Mouse (Mus musculus): ENCODE measurements around the gene Kbtbd6. TPM values are rescaled to one million over a fixed set of nuclear protein-coding genes. Genes with fewer than 3 reads are reported as not detected.

The Kbtbd6 gene
- polyA plus RNA-seq (2012; rRNA removed), result 3.8 and 3.9 TPM in 2 replicates

DNA sequence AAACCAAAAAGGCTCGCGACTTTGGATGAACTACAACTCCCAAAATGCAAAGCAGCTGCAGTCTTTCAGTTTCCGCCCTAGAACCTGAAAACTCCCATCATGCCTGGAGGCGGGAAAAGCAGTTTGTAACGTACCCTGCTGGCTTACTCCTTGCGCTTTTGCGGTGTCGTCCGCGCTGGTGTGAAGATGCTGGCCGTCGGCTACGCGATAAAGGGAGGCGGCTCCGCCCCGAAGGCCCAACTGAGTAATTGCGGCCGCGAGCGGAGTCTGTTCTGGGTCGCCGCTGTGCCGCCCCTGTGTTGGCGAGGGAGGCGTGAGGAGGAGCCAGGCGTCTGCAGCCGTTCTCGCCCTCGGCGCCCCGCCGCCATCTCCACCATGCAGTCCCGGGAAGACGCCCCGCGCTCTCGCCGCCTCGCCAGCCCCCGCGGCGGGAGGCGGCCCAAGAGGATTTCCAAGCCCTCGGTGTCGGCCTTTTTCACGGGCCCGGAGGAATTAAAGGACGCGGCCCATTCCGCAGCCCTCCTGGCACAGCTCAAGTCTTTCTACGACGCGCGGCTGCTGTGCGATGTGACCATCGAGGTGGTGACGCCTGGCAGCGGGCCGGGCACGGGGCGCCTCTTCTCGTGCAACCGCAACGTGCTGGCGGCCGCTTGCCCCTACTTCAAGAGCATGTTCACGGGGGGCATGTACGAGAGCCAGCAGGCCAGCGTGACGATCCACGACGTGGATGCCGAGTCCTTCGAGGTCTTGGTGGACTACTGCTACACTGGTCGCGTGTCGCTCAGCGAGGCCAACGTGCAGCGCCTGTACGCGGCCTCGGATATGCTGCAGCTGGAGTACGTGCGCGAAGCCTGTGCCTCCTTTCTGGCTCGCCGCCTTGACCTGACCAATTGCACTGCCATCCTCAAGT, at the start of gene Kbtbd6:
TSS of gene Kbtbd6 (plus strand) at position 155 of the 910 bp plus-strand sequence.

GRCm38 (mm10) chr14:79425979-79426729, 25.5 kb upstream of the Kbtbd6 start, which contains the start of gene Kbtbd7:
Gene Kbtbd7, plus strand, starts transcription at chr14:79426511.

DNA sequence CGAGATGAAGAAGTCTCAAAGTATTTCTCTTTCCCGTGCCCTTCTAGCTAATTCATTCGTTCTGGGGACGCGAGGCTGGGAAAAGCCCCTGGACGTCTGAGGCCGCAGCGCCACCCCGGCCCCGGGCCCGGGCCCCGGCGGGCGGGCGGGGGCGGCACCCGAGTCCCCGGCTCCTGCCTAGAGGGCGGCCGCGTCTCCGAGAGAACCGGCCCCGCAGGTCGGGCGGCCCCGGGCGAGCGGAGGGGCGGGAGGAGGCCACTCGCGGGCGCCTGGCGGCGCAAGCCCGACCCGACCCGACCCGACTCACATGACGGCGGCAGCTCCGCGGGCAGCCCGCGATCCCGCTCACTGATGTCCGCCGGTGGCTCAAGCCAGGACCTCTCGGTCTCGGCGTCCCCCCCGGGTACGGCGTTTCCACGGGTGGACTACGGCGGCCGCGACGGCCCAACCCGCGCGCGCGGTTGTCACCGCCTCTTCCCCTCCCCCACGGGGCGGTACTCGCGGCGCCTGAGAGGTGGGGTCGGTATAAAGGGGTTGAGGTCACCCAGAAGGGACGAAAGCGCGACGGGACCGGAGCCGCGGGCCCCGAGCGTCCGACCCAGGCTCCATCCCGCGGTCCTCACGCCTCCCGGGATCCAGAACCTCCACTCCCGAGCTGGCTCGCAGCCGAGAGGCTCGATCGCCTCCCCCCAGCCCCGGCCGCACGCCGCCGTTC, 29.1 kb downstream of the Kbtbd6 start, which contains the start of gene Elf1:
TSS of gene Elf1 (plus strand) at position 571 of the 715 bp plus-strand sequence.

GRCm38 (mm10) chr14:79481339-79482151, 29.9 kb downstream of the Kbtbd6 start, which contains the start of gene Wbp4:
Gene Wbp4, minus strand, starts transcription at chr14:79481520.

Other genes with a start within 250 kb of the Kbtbd6 start
- not detected in 2 replicates for gene Zfp957, start 204.5 kb upstream of the Kbtbd6 start, polyA plus RNA-seq (2012; rRNA removed)
- gene Rgcc, start 150.2 kb upstream of the Kbtbd6 start, polyA plus RNA-seq (2012; rRNA removed), result 36.4 and 38.9 TPM in 2 replicates
- 24.2 and 25.3 TPM in 2 replicates for gene Naa16, start 61.1 kb upstream of the Kbtbd6 start, polyA plus RNA-seq (2012; rRNA removed)
- 6.3 and 7.1 TPM in 2 replicates for gene Mtrf1, start 54.1 kb upstream of the Kbtbd6 start, polyA plus RNA-seq (2012; rRNA removed)
- gene Kbtbd7, start 25.3 kb upstream of the Kbtbd6 start, polyA plus RNA-seq (2012; rRNA removed), result 8.4 and 11.1 TPM in 2 replicates
- gene Elf1, start 29.4 kb downstream of the Kbtbd6 start, polyA plus RNA-seq (2012; rRNA removed), result 6.1 and 8.5 TPM in 2 replicates
- gene Wbp4, start 29.7 kb downstream of the Kbtbd6 start, polyA plus RNA-seq (2012; rRNA removed), result 29.7 and 53.5 TPM in 2 replicates
- gene Sugt1, start 135.9 kb downstream of the Kbtbd6 start, polyA plus RNA-seq (2012; rRNA removed), result 97.9 and 121 TPM in 2 replicates
- 5.7 and 13.1 TPM in 2 replicates for gene Cnmd, start 210.3 kb downstream of the Kbtbd6 start, polyA plus RNA-seq (2012; rRNA removed)

Data from central nervous system, embryonic 11.5 days (tissue).